Mouse (Mus musculus) embryo, embryonic 11.5 days (tissue): ENCODE measurements around the gene Slc28a3.

Source experiments
- DNase-seq: peaks from one replicate; pipeline ENCODE4 v3.0.0-alpha.2; 2012; ENCODE audit warnings: low read depth, low spot score

Slc28a3 gene

DNA sequence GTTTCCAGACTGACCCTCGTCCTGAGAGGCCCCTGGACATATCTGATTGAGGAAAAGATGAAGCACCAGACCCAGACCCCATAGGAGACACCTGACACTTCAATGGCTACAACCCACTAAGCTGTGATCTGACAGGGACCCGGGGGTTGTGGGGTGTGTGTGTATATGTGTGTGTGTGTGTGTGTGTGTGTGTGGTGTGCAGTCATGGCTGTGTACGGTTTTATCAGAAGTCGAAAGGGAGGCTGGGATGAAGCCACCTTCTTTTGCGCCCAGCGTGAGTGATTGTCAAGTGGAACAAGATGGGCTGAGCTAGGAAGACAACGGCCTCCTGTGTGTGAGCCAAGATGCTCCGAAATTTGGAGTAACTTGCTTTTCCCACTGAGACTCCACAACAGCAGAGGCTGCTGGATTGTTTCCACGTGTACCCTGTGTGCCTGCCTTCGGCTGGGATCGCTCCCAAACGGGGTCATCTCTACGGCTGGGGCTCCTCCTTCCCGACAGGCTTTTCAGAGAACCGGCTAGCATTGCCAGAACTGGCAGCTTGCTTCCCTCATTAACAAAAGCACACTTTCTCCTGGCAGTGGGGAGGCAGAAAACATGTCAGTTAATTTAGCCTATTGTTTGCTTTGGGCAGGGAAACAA lies 50.1 kb downstream of the Slc28a3 start:
- DNase-seq, result no peak

DNA sequence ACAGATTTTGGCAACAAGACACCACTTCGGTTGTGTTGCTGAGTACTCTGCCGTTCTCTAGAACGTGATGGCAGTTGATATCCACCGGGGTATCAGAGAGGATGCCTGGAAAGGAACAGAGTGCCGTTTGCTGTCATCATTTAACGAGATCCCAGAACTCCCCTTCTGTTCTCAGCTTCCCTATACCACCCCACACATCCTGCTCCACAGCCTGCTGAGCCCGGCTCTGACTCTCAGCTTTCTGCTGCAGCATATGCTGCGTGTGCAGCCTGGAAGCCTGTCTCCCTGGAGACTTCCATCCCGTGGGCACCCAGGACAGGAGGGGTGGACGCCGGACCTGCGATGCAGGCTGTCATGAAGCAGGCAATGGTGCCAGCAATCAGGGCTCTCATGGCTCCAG lies 52.5 kb downstream of the Slc28a3 start:
- no peak for DNase-seq

GRCm38 (mm10) chr13:58556018-58556417 lies 54.7 kb downstream of the Slc28a3 start:
- DNase-seq, result no peak

- no peak for DNase-seq
Observed at GRCm38 (mm10) chr13:58555561-58555960, 55.1 kb downstream of the Slc28a3 start.

DNA sequence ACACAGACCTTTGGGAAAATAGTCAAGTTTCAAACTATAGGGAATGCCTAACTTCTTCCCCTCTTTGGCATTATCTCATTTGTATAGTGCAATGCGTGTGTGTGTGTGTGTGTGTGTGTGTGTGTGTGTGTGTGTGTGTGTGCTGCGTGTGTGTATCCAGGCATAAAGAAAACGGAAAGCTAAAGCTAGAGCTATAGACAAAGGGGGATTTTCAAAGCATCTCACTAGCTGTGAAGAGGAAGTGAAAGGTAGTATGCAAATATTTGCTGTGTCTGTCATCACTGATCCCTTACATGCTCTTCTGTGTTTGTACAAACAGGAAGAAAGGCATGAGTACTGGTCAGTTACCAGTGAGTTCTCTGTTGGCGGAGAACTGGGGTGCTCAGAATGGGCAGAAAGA lies 58.8 kb downstream of the Slc28a3 start:
- DNase-seq, result no peak

DNA sequence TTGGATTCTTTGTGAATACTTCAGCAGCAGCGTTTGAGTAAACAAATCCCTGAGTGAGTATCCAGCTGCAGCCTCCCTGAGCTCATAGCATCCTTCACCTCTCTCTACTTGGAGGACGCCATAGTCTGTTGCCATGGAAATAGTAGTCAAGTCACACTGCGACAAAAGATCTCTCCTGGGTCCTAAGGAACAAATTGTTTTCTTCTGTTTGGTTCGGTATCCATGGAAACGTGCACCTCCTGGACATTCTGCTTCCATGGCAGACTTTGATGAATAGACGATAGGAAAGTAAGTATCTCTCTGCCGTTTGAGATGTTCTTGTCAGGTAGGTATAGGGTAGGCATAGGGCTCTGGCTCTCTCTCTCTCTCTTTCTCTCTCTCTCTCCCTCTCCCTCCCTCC lies 63.1 kb downstream of the Slc28a3 start:
- DNase-seq, result no peak

DNA sequence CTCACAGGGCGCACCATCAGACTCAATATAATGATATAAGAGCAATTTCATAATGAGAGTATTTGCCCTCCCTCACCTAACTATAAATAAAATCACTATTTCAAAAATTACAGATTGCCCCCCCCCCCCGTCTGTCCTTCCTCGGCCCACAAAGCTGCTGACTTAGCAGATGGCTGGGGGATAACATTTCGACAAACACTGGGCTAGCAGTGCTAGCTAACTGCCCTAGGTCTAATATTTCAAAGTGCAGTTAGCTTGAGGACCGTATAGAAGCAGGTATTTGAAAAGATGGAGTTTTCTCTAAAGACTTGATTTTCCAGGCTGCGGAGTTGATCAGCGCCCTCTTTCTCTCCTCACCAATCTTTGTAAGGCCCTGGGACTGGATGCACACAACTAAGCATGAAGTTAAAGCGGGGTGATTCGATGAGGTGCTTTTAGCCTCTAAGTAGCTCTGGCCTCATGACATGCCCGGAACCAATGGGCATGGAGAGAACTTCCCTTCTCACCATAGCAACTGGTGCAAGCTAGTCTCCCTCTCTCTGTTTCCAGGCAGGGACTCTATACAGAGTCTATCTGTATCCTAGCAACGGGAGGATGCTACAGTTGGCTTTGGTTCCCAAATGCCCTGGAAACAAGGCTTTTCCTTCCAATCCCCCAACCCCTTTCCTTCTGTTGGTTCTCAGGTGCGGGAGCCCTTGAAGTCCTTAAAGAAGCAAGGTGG lies 66.8 kb downstream of the Slc28a3 start:
- no peak for DNase-seq

DNA sequence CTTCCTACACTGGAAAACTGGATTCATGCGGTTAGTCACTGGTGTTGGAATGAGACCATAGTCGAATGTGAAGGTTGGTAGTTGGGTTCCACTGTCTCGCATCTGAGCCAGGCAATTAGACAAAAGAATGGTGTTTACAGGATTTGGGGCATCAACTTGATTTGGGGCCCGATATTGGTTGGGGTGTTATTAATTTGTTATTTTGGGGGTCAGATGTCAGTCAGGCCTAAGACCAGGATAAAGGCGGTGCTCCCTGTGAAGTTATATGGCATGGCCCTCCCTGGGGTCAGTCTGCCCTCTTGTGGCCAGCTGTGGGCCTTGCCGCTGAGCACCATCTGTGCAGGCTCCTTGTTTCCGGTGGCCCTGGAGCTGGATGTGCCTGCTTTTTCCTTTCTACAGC lies 67.6 kb downstream of the Slc28a3 start:
- DNase-seq, result peak; percentile 63

DNA sequence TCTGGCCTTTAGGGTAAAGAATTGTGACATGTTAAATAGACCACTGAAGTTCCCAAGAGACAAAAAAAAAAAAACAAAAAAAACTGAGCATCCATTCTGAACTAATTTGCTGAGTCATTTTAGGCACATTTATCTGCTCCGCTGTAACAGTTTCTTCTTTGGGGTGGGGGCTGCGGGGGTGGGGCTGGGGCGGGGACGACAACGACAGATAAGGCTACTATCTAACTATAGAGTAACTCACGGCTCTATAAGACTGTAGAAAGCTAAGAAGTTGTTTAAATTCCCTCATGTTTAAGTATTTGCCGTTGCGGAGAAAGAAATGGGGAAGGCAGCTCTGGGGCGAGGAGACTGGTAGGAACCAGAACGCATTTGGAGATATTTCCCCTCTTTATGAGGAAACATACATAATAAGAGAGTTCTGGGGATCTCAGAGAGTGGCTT lies 68.1 kb downstream of the Slc28a3 start:
- DNase-seq, result no peak

GRCm38 (mm10) chr13:58542167-58542566 lies 68.5 kb downstream of the Slc28a3 start:
- no peak for DNase-seq

DNA sequence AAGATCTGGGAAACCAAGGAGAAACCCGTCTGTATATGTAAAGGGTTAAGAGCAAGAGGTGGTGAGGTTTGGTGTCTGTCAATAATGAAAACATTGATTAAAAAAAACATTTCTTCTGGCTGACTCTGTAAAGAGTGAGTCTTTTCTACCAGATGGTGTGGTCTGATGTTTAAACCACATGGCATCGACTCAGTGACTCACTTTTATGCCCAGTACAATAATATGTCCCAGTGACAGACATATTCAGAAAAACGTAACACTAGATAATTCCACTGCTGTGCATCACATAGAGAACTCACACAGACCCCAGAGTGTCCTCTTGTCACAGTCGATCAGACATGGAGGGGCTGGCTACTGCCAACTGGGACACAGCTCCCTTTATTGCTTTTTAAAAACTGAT lies 69.1 kb downstream of the Slc28a3 start:
- no peak for DNase-seq

GRCm38 (mm10) chr13:58538966-58539365 lies 71.7 kb downstream of the Slc28a3 start:
- no peak for DNase-seq

- DNase-seq, result no peak
Observed at GRCm38 (mm10) chr13:58538366-58538765, 72.3 kb downstream of the Slc28a3 start.

DNA sequence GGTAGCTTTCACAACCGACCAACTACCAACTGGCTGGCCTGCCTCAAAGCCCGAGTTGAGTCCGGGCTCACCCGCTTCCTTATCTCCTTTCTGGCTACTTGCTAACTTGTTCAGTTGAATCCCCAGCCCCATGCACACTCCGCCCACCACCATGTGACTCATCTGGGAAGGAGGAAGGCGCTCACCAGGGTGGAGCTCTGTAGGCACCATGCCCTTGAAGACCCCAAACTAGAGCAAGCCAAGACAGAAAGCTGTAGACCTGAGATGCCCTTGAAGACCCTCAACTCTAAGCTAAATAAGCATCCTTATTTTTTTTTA lies 72.8 kb downstream of the Slc28a3 start:
- DNase-seq, result no peak

GRCm38 (mm10) chr13:58537232-58537915 lies 73.3 kb downstream of the Slc28a3 start:
- no peak for DNase-seq

DNA sequence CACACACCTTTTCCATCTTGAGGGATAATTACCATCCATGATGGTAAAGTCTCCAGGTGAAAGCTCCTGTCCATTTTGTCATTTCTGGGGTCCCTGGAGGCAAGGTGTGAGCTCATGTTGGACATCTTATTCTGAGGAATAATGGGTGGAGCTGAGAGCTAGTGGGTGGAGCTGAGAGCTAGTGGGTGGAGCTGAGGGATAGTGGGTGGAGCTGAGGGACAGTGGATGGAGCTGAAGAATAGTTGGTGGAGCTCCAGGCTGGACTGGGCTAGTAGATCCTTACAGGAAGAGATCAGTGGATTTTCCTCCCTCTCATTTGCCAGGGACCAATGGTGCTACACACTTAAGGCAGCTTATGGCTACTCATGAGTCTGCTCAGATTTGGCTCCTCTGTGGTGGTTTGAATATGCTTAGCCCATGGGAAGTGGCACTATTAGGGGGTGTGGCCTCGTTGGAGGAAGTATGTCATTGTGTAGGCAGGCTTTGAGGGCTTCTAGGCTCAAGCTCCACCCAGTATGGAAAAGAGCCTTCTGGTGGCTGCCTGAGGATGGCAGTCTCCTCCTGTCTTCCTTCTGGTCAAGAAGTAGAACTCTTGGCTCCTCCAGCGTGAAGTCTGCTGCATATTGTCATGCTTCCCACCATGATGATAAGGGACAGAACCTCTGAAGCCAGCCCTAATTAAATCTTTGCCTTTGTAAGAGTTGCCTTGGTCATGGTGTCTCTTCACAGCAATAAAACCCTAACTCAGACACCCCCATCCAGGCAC lies 74.0 kb downstream of the Slc28a3 start:
- no peak for DNase-seq

GRCm38 (mm10) chr13:58535321-58535720 lies 75.4 kb downstream of the Slc28a3 start:
- no peak for DNase-seq

GRCm38 (mm10) chr13:58534861-58535260 lies 75.8 kb downstream of the Slc28a3 start:
- no peak for DNase-seq

DNA sequence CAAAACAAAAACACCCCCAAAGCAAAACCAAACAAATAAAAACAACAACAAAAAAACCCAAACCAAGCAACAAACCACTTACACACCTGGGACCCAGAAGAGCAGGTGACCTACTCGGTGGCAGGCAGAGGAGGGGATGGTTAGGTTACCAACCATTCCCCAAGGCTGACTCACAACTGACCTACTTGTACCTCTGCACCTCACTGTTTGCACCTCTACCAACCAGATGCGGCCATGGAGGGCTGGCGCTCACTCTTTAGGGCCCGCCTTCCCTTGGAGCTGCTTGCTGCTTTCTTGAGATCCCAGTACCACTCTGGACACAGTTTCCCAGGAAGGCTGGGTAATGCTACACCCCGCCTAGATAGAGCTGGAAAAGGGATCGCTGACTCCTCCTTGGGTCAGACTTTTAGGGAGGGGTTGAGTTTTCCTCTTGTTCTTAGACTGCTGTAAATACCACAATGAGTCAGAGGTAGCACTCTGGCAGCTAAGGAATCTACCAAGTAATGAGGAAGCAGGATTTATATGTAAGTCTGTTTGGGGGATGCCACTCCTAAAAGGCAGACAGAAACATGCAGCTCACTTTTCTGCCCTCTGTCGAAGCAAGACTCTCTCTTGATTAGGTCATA lies 76.3 kb downstream of the Slc28a3 start:
- DNase-seq, result no peak

DNA sequence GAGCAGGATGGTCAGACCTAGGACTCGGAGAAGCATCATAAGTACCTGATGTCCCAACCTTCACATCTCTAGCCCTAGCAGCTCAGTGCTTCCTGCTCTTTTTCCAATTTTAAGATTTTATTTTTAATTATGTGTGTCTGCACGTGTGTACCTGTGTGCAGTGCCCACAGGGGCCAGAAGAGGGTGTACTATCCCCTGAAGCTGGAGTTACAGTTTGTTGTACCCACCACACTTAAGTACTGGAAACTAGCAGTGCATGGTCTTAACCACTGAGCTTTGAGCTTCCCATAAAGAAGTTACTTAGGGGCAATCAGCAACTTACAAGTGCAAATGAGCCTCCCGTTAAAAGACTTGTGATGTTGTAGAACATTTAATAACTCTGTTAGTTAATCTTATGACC lies 86.1 kb downstream of the Slc28a3 start:
- DNase-seq, result no peak

DNA sequence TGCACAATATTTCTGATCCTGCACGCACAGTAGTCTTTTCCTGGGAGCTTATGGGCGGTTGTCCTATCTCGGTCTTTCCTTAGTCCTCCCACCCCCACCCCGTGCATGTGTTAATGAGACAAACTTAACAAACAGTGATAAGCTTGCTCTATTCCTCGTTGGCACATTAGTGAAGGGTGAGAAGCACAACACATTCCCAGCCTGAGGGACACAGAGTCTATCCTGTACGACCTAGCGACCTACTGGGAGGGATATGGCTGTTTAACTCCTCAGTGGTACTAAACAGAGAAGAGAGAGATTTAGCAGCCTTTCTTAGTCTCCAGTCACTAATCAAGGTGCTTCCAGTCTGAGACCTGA lies 86.9 kb downstream of the Slc28a3 start:
- DNase-seq, result no peak
